In genomic region chr16:6353191-6353590, GRCm38 (mm10) we compare ENCODE assay signal across 24 mouse cellular contexts.
DNase-seq lines count a peak whose midpoint lies in the region; ATAC-seq and TF ChIP-seq lines count a peak whose summit lies in the region.
"Had no signal": no experiment of that assay in that cellular context is flagged by ENCODE, and none has a peak within 500 bp of the region (broad histone marks: within the 10 kb centered on the region; RNA-seq: fewer than 3 reads in every experiment).

No protein-coding gene starts in this region.

- H3K27me3 ChIP-seq in forebrain, postnatal 0 days (ENCODE audit: insufficient read depth, low read length), result no peaks in the 10 kb centered on the region

- peak; percentile 11; the same call in 1 of the 2 replicates for ATAC-seq in frontal cortex, adult (ENCODE audit: low TSS enrichment)
- no peak for ATAC-seq in forebrain, postnatal 0 days
- ATAC-seq: intestine, postnatal 0 days had no signal

- H3K9ac ChIP-seq in forebrain, postnatal 0 days, result no peak overlapping the region
- H3K9ac ChIP-seq: embryonic facial prominence, embryonic 13.5 days; heart, embryonic 12.5 days; hindbrain, embryonic 14.5 days; limb, embryonic 12.5 days; liver, embryonic 15.5 days; lung, embryonic 14.5 days had no signal

- no peak overlapping the region for H3K4me3 ChIP-seq in forebrain, postnatal 0 days (ENCODE audit: low read depth, low read length)
- H3K4me3 ChIP-seq: embryonic facial prominence, embryonic 13.5 days; heart, embryonic 12.5 days; limb, embryonic 12.5 days; liver, embryonic 15.5 days had no signal

- H3K4me1 ChIP-seq in forebrain, postnatal 0 days (ENCODE audit: insufficient read depth), result peaks cover 4% of the 10 kb centered on the region; the same call in 1 of the 2 replicates
- H3K4me1 ChIP-seq: liver, embryonic 15.5 days had no signal

- H3K9me3 ChIP-seq in forebrain, postnatal 0 days (ENCODE audit: low read length), result no peaks in the 10 kb centered on the region
- H3K9me3 ChIP-seq: embryonic facial prominence, embryonic 13.5 days; heart, embryonic 12.5 days; limb, embryonic 12.5 days; liver, embryonic 15.5 days had no signal

- no peak for TF ChIP-seq CTCF in forebrain, postnatal 0 days (IDR thresholded peaks at IDR 0.05; ENCODE audit: low read depth)

- H3K36me3 ChIP-seq in forebrain, postnatal 0 days (ENCODE audit: insufficient read depth), result no peaks in the 10 kb centered on the region
- H3K36me3 ChIP-seq: embryonic facial prominence, embryonic 13.5 days; heart, embryonic 12.5 days; limb, embryonic 12.5 days; liver, embryonic 15.5 days had no signal

- H3K27ac ChIP-seq in forebrain, postnatal 0 days (ENCODE audit: low read depth, low read length), result no peak overlapping the region
- H3K27ac ChIP-seq: embryonic facial prominence, embryonic 13.5 days; hindbrain, embryonic 14.5 days; limb, embryonic 12.5 days; liver, embryonic 15.5 days had no signal

- WGBS in forebrain, postnatal 0 days, result 80% methylated on average over 5 of the region's 5 CpGs

- no peak overlapping the region for H3K4me2 ChIP-seq in forebrain, postnatal 0 days (ENCODE audit: low read depth)
- H3K4me2 ChIP-seq: embryonic facial prominence, embryonic 13.5 days; heart, embryonic 12.5 days; hindbrain, embryonic 14.5 days; limb, embryonic 12.5 days; liver, embryonic 15.5 days; lung, embryonic 14.5 days had no signal

- no peak for DNase-seq in frontal cortex, postnatal 14 days (ENCODE audit: low spot score in 2 of 2)
- DNase-seq in layer of hippocampus, adult 8-10 months (ENCODE audit: low spot score in 2 of 2), result peak; percentile 37 to 40
- DNase-seq in layer of hippocampus, postnatal 25 days (ENCODE audit: extremely low spot score in 1 of 2, low spot score in 1 of 2), result no peak
- DNase-seq in right cerebral cortex, adult 2 months (ENCODE audit: low spot score in 2 of 2), result peak; percentile 46 to 53
- DNase-seq in right cerebral cortex, postnatal 14 days, result no peak
- DNase-seq in forebrain, postnatal 0 days, result no peak
- DNase-seq: adrenal gland, postnatal 25 days; B cell, adult 2 months; gastrocnemius, postnatal 25 days; heart, adult 18-20 months; heart, postnatal 4 days; kidney, adult 9 months; kidney, postnatal 10 days; lung, embryonic 14.5 days; lung, postnatal 14 days; midbrain, embryonic 14.5 days; thymus, postnatal 4 days had no signal

Comparison
In these comparisons a context has a peak if more than half of its experiments do, and no peak if none do; other contexts are left out.
1. DNase-seq: peak in layer of hippocampus, adult 8-10 months (2 of 2) and right cerebral cortex, adult 2 months (2 of 2); none in frontal cortex, postnatal 14 days (0 of 2), layer of hippocampus, postnatal 25 days (0 of 2), right cerebral cortex, postnatal 14 days (single experiment) and forebrain, postnatal 0 days (single experiment).